Mouse (Mus musculus) layer of hippocampus, postnatal 14 days (tissue): ENCODE results near the gene Mau2. TPM values are rescaled to one million over a fixed set of nuclear protein-coding genes. Genes with fewer than 3 reads are reported as not detected.
A peak's percentile ranks its signal among the peaks of the same experiment; 100 is the strongest.
"Not testable (repeated sequence)": the region's sequence is repeated elsewhere in the genome, so short reads cannot be mapped to it uniquely, and the experiment has no call there.

Source experiments
- DNase-seq, 2 experiments: peaks; one replicate each; pipeline ENCODE4 v3.0.0; 2021 to 2022; ENCODE audit warnings: low spot score in 2 of 2, mixed read lengths in 1 of 2
- total RNA-seq, 2 experiments: library from RNA; stranded (reverse); gene quantifications; 2 replicates each; pipeline ENCODE4 v1.2.3; 2021

Gene Mau2
- total RNA-seq, 2 experiments from 2014 or later = 81.4 to 85.3 TPM

- no peak for DNase-seq
These were observed 12.3 kb downstream of the Mau2 start for GRCm38 (mm10) chr8:70030255-70030654.

GRCm38 (mm10) chr8:70026151-70026550 is 16.4 kb downstream of the Mau2 start:
- no peak for DNase-seq

DNA sequence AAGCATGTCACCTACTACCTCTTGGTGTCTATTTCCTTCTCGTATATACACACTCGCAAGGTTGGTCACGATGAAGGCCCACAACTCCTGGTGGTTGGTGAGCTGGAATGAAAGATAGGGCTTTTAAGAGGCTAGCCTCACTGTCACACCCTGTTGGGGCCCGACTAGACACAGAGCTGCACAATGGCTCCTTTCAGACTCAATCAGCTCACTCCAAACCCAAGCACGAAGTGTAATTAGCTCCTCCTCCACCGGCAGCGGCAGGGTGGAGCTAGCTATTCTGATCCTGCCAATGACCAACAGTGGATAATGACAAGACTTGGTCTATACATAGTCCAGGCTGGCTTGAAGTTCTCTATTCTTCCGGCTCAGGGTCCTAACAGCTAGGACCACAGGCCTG is 18.9 kb downstream of the Mau2 start:
- no peak for DNase-seq

GRCm38 (mm10) chr8:70015017-70015416 is 27.5 kb downstream of the Mau2 start:
- no peak for DNase-seq

- no peak for DNase-seq
These were observed 29.8 kb downstream of the Mau2 start for GRCm38 (mm10) chr8:70012763-70013162.

DNA sequence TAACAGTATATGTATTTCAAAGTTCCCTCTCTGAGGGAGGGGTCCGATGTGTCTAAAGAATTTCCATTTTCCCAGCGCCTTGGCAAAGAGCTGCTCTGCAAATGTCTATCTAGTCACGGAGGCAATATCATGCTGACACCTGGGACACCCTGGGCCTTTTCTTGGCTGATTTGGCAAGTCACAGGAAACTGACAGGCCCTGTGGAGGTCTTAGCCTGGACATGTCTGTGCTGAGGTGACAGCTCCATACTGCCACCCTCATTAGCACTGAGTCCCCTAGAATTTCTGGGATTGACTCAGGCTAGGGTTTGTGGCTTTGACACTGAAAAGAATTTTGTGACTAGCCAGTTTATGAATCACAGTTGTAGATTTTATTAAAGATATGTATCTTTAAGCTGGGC is 30.2 kb downstream of the Mau2 start:
- no peak for DNase-seq

DNA sequence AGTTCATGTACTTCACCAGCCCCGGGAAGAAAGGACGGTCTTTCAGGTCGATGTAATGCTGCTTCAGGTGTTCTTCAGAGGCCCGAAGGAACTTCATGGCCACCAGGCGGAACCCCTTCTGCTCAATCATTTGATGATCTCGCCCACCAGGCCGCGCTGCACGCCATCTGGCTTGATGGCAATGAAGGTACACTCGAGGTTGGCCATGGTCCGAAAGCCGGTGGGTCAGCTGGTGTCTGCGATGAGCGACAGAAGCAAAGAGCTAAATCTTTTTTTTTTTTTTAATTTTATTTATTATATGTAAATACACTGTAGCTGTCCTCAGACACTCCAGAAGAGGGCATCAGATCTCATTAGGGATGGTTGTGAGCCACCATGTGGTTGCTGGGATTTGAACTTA is 31.7 kb downstream of the Mau2 start:
- not testable (repeated sequence) for DNase-seq

DNA sequence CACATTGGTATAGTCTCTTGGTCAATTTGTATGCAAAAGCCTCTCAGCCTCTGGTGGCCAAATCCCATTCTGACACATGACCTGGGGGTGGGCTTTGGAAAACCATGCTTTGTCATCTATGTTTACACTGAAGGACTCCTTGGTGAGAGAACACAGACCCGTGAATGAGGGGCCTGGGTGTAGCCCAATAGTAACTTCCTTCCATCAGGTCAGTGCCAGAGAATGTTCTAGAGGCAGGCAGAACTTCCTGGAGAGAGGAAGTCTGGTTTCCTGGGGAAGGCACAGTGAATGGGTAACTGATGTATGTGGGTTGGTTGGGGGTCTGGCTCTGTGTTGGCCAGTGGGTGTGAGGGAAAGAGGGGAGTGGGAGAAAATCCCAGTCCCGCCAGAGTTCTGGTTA is 37.4 kb downstream of the Mau2 start:
- DNase-seq = no peak

DNA sequence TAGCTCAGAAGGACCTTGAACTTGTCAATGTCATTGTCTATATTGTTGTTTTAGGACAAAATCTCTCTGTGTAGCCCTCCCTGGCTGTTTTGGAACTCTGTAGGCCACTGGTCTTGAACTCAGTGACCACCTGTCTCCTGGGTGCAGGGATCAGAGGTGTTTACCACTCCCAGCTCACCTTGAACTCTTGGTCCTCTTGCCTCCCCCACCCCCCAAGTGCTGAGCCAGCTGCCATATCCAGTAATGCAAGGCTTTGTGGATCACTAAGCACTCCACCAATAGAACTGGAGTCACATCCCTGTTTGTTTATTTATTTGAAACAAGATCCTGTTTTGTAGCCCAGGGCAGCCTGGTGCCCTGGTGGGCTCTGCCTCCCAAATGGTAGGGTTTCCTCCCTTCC is 38.2 kb downstream of the Mau2 start:
- DNase-seq = no peak

DNA sequence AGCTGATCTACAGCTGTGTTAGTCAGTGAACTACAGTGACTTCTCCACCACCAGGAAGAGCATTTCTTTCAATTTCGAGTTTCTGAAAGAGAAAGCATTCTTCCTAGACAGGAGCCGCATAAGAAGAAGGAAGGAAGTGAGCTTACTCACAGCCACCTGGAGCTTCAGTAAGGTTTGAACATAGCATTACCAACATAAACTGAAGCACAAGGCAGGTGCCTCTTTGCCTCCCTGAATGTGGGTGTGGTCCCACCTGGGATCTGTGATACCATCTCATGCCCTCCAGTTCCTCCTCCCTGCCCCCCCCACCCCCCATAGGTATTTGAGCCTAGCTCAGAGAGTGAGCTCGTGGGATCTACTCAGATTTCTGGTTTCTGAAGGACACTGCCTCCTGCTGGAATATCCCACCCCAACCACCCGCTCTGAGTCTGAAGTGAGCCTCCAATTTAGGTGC is 39.3 kb downstream of the Mau2 start:
- no peak for DNase-seq

DNA sequence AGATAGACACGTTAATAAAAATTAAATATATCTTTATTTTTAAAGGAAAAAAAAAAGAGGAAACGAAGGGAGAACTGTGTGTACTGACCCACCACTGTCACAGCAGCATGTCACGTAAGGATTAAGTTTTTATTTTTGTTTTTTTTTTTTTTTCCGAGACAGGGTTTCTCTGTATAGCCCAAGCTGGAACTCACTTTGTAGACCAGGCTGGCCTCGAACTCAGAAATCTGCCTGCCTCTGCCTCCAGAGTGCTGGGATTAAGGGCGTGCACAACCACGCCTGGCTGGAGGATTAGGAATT is 40.7 kb downstream of the Mau2 start:
- not testable (repeated sequence) for DNase-seq

- no peak for DNase-seq
These were observed 41.2 kb downstream of the Mau2 start for GRCm38 (mm10) chr8:70001176-70001891.

DNA sequence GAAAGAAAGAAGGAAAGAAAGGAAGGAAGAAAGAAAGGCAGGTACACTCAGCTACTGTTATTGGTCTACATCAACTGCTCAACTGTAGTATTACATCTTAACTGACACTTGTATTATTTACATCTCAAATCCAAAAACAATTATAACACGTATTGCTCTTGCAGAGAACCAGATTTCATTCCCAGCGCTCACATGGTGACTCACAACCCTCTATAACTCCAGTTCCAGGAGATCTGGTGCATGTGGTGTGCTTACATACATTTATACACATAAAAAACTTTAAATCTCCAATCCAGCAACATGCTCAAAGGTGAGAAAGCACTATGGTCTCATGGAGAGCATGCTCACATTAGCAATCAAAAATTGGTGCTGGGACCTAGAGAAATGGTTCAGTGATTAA is 42.3 kb downstream of the Mau2 start:
- DNase-seq = no peak

- DNase-seq = no peak
These were observed 43.3 kb downstream of the Mau2 start for GRCm38 (mm10) chr8:69999236-69999635.

- DNase-seq = no peak
These were observed 43.8 kb downstream of the Mau2 start for GRCm38 (mm10) chr8:69998706-69999105.

- no peak for DNase-seq
These were observed 45.8 kb downstream of the Mau2 start for GRCm38 (mm10) chr8:69996589-69997285.

DNA sequence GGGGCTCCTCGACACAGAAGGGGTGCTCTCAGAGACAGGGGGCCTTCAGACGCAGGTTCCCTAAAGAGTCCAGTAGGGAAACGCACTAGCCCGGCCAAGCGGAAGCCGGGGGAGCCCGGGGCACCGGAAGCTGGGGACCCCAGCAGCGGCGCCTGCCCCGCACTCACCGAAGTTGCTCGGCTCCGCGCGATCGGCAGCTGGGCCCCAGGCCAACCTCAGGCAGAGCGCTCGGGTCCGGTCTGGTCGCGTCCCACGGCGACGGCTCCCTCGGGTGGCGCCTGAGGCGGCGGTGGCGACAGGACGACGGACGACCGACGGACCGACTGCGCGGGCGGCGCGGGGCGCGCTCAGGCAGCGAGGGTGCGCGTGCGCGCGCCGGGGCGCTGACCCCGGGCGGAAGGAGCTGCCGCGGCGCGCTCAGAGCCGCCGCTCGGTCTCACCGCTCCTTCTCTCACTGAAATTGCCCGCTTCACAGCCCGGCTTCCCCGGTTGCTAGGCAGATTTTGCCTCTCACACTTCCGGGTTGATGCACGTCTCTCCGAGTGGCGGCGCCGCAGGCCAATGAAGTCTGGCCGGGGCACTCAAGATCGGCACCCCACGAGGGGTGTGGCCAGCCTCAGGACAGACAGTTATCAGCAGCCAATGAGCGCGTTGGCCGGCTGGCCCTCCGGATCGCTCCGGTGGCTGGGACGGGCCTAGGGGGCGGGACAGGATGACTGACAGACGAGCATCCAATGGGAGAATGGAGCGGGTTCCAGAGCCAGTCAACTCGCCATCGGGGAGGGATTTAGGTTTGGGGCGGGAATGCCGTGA is 46.6 kb downstream of the Mau2 start, which contains the start of gene Gatad2a:
Gatad2a (minus strand) TSS at position 609 of the 813 bp plus-strand sequence.
- DNase-seq = peak; percentile 100

DNA sequence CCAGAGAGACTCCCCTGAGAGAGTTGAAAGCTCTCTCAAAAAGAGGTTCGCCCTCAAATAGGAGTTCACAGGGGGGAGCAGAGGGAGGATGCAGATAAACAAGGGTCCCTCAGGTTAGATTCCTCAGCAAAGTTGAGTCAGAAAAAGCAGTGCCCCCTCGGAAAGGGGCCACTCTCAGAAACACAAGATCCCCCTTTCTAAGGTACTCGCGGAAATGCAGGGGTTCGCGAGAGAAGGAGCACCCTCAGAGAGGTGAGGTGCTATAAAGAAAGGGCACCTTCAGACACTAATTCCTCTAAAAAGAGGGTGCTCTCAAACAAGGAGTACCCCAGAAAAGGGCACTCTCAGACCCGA is 47.1 kb downstream of the Mau2 start:
- DNase-seq = no peak

- not testable (repeated sequence) for DNase-seq
These were observed 53.6 kb downstream of the Mau2 start for GRCm38 (mm10) chr8:69988936-69989335.

- DNase-seq = no peak
These were observed 54.8 kb downstream of the Mau2 start for GRCm38 (mm10) chr8:69987744-69988143.

DNA sequence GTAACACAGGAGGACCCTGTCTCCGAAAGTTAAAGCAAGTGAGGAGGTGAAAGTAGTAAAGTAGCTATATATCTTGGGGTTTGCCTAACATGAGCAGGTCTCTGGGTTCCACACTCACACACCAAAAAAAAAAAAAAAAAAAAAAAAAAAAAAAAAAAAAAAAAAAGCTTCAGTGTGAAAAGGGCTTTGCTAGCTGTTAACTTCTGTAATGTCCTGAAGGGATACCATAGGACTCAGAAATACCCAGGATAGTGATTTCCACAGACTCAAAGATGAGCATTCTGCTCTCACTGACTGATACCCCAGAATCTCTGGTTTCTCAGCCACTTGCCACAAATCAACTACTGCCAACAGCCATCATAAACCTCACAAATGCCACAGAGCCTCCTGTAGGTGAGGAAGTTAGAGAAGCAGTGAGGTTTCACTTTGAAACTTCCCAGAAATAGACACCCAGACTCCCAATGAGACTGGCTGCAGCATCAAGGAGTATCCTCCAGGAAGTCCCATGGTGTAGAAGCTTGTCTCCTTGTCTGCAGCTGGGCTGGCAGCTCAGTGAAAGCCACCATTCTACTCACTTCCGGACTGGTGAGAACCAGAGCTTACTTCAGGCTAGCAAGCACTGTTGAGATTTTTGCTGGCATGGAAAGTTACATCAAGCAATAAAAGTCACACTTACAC is 57.5 kb downstream of the Mau2 start:
- DNase-seq = no peak

DNA sequence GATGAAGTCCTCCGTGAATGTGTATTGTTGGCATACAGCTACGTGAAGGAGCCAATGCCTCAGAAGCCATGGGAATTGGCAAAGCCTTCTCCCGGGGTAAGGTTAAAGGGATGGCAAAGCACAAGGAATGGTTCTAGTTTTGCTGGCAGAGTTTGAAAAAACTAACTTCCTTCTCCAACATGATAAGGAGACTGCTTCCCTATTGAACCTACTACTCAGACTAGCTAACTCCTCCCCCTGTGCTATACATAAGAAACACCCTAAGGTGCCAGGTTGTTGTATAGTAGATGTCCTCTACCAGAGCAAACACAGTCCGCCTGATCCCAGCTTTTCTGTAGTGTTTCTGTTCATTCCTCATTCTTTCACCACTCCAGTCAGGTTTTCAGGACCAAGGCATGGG is 64.1 kb downstream of the Mau2 start:
- DNase-seq = no peak
